Mouse (Mus musculus) spleen, adult 2 months (tissue): Measurements from ENCODE around the gene 9230102O04Rik.

ENCODE experiments used
- CTCF ChIP-seq: fragments of 200-500 bp; IDR thresholded peaks from 2 replicates; pipeline ENCODE4 v1.5.1; 2011; ENCODE audit warnings: mild to moderate bottlenecking, inconsistent platforms; ENCODE audit not compliant: insufficient read depth, insufficient read length, insufficient replicate concordance; ENCODE audit errors: extremely low read depth
- POLR2A ChIP-seq: fragments of 200-500 bp; IDR thresholded peaks from 2 replicates; pipeline ENCODE4 v1.6.1; 2011; ENCODE audit warnings: low read depth, low read length, inconsistent platforms

GRCm38 (mm10) chr2:9875676-9876357 lies 13.5 kb downstream of the 9230102O04Rik start:
- TF ChIP-seq CTCF (no peak), POLR2A (no peak)
